Mouse (Mus musculus): Measurements from ENCODE around the gene A730061H03Rik.

DNA sequence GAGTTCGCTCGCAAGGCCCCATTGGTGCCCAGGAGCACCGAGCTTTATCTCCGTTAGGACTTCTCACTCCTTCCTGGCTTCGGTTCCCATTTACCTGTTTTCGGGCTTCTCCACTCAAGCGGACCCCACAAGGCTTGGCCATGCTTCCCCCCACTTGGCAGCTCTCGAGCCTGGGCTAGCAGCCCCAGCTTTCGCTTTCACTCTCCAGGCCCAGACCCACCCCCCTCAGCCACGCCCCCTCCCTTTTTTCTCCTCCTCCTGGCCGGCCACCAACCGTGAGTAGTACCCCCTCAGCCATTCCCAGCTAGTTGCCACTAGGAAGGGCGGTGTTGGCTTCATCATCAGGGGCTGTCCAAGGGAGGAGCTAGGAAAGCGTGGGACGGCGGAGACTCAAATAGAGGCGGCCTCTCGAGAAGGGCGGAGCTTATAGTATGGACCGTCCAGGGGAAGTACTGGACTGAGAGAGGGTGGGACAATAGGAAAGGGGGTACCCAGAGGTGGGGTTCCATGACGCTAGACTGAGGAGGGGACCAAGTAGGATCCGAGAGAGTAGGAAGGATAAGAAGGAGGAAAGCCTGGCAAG is 30.6 kb upstream of the A730061H03Rik start, which contains the start of gene Psme2:
- TF ChIP-seq GATA1 (IDR thresholded peaks at IDR 0.05; ENCODE audit: borderline replicate concordance, low read length): no peak
- no peak for TF ChIP-seq FLI1 (IDR thresholded peaks at IDR 0.05; ENCODE audit: low read length)
